Comparison of ENCODE assay signal across 22 mouse cellular contexts in the genomic region with DNA sequence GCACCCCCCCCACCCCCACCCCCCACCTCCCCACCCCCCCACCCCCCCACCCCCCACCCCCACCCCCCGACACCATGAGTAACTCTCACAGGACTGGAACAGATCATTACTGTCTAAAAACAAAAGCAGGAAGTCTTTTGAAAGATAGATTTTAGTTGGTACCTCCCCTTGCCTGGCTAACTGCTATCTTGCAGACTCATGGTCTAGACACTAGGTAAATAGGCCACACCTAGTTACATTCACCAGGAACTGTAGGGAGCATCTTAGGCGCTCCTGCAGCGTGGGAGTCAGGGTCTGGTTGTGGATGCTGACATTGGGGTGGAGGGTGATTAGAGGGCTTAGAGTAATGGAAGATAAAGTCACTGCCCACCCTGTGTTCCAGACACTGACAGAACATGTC.
DNase-seq lines count a peak whose midpoint lies in the region; ATAC-seq and TF ChIP-seq lines count a peak whose summit lies in the region.
"Had no signal": no experiment of that assay in that cellular context is flagged by ENCODE, and none has a peak within 500 bp of the region (broad histone marks: within the 10 kb centered on the region; RNA-seq: fewer than 3 reads in every experiment).

No protein-coding gene starts in this region.

- 0 out of 2 replicates have a peak, but pooled peaks cover 5% of the 10 kb centered on the region for H3K27me3 ChIP-seq in kidney, embryonic 15.5 days
- no peaks in the 10 kb centered on the region; the same call in 1 of the 2 replicates for H3K27me3 ChIP-seq in kidney, embryonic 16.5 days (ENCODE audit: insufficient read depth, low read length)
- H3K27me3 ChIP-seq in intestine, postnatal 0 days (replicated peaks; ENCODE audit: control insufficient read depth, insufficient read depth, low read length), result no peaks in the 10 kb centered on the region
- H3K27me3 ChIP-seq in embryonic facial prominence, embryonic 10.5 days (replicated peaks; ENCODE audit: low read depth, poor library complexity, severe bottlenecking), result no peaks in the 10 kb centered on the region
- H3K27me3 ChIP-seq: embryonic facial prominence, embryonic 13.5 days; forebrain, embryonic 13.5 days; heart, embryonic 15.5 days had no signal

- 47% methylated on average over 3 of the region's 3 CpGs for WGBS in kidney, embryonic 15.5 days
- 37% methylated on average over 3 of the region's 3 CpGs for WGBS in kidney, embryonic 16.5 days
- WGBS in intestine, postnatal 0 days, result 16% methylated on average over 3 of the region's 3 CpGs
- 75% methylated on average over 3 of the region's 3 CpGs for WGBS in embryonic facial prominence, embryonic 10.5 days

- 0 out of 2 replicates have a peak, but pooled peaks have one; percentile 33 for ATAC-seq in kidney, embryonic 15.5 days (replicated peaks; ENCODE audit: low FRiP score)
- no peak for ATAC-seq in kidney, embryonic 16.5 days (ENCODE audit: low FRiP score, low TSS enrichment)
- 0 out of 2 replicates have a peak, but pooled peaks have one; percentile 47 for ATAC-seq in common myeloid progenitor, adult 5-6 weeks (replicated peaks; ENCODE audit: low read depth, poor library complexity, severe bottlenecking)
- ATAC-seq in intestine, postnatal 0 days, result peak; percentile 84
- ATAC-seq: forebrain, postnatal 0 days had no signal

- no peak overlapping the region for H3K4me2 ChIP-seq in kidney, embryonic 15.5 days
- no peak overlapping the region for H3K4me2 ChIP-seq in kidney, embryonic 16.5 days (replicated peaks; ENCODE audit: low read depth, low read length)
- no peak overlapping the region for H3K4me2 ChIP-seq in intestine, postnatal 0 days (replicated peaks; ENCODE audit: low read depth)
- H3K4me2 ChIP-seq: embryonic facial prominence, embryonic 13.5 days; forebrain, embryonic 13.5 days; heart, embryonic 11.5 days; heart, embryonic 15.5 days; hindbrain, embryonic 14.5 days had no signal

- H3K27ac ChIP-seq in kidney, embryonic 15.5 days, result no peak overlapping the region
- H3K27ac ChIP-seq in kidney, embryonic 16.5 days (ENCODE audit: low read length), result no peak overlapping the region
- H3K27ac ChIP-seq in intestine, postnatal 0 days (ENCODE audit: low read depth, low read length), result no peak overlapping the region
- H3K27ac ChIP-seq in embryonic facial prominence, embryonic 10.5 days (replicated peaks), result no peak overlapping the region
- H3K27ac ChIP-seq: embryonic facial prominence, embryonic 13.5 days; forebrain, embryonic 13.5 days; heart, adult 2 months; heart, embryonic 15.5 days; hindbrain, embryonic 14.5 days had no signal

- no peak for TF ChIP-seq CTCF in intestine, postnatal 0 days (IDR thresholded peaks at IDR 0.05; ENCODE audit: low read depth)

- peaks cover 11% of the 10 kb centered on the region for H3K4me1 ChIP-seq in kidney, embryonic 15.5 days
- peaks cover 17% of the 10 kb centered on the region for H3K4me1 ChIP-seq in kidney, embryonic 16.5 days (ENCODE audit: insufficient read depth, low read length)
- H3K4me1 ChIP-seq in intestine, postnatal 0 days (replicated peaks; ENCODE audit: control insufficient read depth, insufficient read depth, low read length), result no peaks in the 10 kb centered on the region
- peaks cover 3% of the 10 kb centered on the region; the same call in 1 of the 2 replicates for H3K4me1 ChIP-seq in embryonic facial prominence, embryonic 10.5 days
- H3K4me1 ChIP-seq: embryonic facial prominence, embryonic 13.5 days; forebrain, embryonic 13.5 days; heart, embryonic 15.5 days had no signal

- peak; percentile 40 for DNase-seq in CD4-positive, CD25-positive, alpha-beta regulatory T cell, adult 2 months (ENCODE audit: low read depth, low spot score)
- DNase-seq in urinary bladder, postnatal 4 days (ENCODE audit: low spot score in 2 of 2), result no peak
- DNase-seq in neural tube, embryonic 10.5 days (ENCODE audit: extremely low spot score, low spot score), result no peak
- no peak for DNase-seq in embryonic facial prominence, embryonic 10.5 days (ENCODE audit: low spot score)
- DNase-seq: adrenal gland, postnatal 10 days; cerebellum, adult 11 months; cerebellum, adult 8-10 months; cerebellum, postnatal 14 days; forebrain, postnatal 0 days; gastrocnemius, postnatal 14 days; heart, adult 2 months; heart, postnatal 14 days had no signal

- H3K4me3 ChIP-seq in kidney, embryonic 15.5 days (replicated peaks), result no peak overlapping the region
- no peak overlapping the region for H3K4me3 ChIP-seq in kidney, embryonic 16.5 days (ENCODE audit: low read length)
- no peak overlapping the region for H3K4me3 ChIP-seq in intestine, postnatal 0 days (ENCODE audit: low read depth, low read length)
- no peak overlapping the region for H3K4me3 ChIP-seq in embryonic facial prominence, embryonic 10.5 days
- H3K4me3 ChIP-seq: embryonic facial prominence, embryonic 13.5 days; forebrain, embryonic 13.5 days; heart, adult 2 months; heart, embryonic 15.5 days had no signal

- H3K9me3 ChIP-seq in kidney, embryonic 15.5 days (replicated peaks), result no peaks in the 10 kb centered on the region
- no peaks in the 10 kb centered on the region for H3K9me3 ChIP-seq in kidney, embryonic 16.5 days (ENCODE audit: low read length)
- no peaks in the 10 kb centered on the region for H3K9me3 ChIP-seq in intestine, postnatal 0 days (ENCODE audit: control insufficient read depth)
- no peaks in the 10 kb centered on the region for H3K9me3 ChIP-seq in embryonic facial prominence, embryonic 10.5 days
- H3K9me3 ChIP-seq: embryonic facial prominence, embryonic 13.5 days; forebrain, embryonic 13.5 days; G1E; heart, embryonic 15.5 days had no signal

- H3K36me3 ChIP-seq in kidney, embryonic 15.5 days, result no peaks in the 10 kb centered on the region
- no peaks in the 10 kb centered on the region for H3K36me3 ChIP-seq in kidney, embryonic 16.5 days (ENCODE audit: insufficient read depth, low read length)
- no peaks in the 10 kb centered on the region for H3K36me3 ChIP-seq in intestine, postnatal 0 days (ENCODE audit: control insufficient read depth, insufficient read depth)
- no peaks in the 10 kb centered on the region for H3K36me3 ChIP-seq in embryonic facial prominence, embryonic 10.5 days (replicated peaks)
- H3K36me3 ChIP-seq: embryonic facial prominence, embryonic 13.5 days; heart, embryonic 15.5 days had no signal

- no peak overlapping the region for H3K9ac ChIP-seq in kidney, embryonic 15.5 days
- no peak overlapping the region for H3K9ac ChIP-seq in kidney, embryonic 16.5 days (replicated peaks; ENCODE audit: low read length)
- no peak overlapping the region for H3K9ac ChIP-seq in intestine, postnatal 0 days (ENCODE audit: low read depth, low read length)
- H3K9ac ChIP-seq: embryonic facial prominence, embryonic 13.5 days; forebrain, embryonic 13.5 days; forebrain, postnatal 0 days; heart, embryonic 15.5 days; hindbrain, embryonic 14.5 days had no signal
